Mouse (Mus musculus): Measurements from ENCODE around the gene Ccl4.

The Ccl4 gene

DNA sequence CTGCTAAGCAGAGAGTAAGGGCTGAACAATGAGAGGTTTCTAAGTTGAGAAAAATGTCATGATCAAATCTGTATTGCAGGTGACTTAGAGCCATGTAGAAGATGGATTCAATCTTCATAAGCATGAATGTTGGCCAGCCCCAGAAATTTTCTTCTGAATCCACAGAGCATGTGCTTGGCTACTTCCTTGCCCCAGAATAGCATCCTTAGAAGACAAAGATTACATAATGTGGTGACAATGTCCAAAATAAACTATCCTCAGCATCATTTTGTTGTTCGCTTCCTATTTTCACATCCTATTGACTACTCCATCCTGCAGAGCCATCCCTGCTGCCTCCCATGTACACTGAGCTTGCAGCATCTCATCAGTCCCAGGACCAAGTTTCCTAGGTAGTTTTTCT lies 13.3 kb downstream of the Ccl4 start:
- DNase-seq (ENCODE audit: low spot score), result no peak

GRCm38 (mm10) chr11:83689918-83690317 lies 27.5 kb downstream of the Ccl4 start:
- DNase-seq (ENCODE audit: low spot score), result no peak

- DNase-seq (ENCODE audit: low spot score), result no peak
Measured at GRCm38 (mm10) chr11:83692008-83692407, 29.6 kb downstream of the Ccl4 start.

DNA sequence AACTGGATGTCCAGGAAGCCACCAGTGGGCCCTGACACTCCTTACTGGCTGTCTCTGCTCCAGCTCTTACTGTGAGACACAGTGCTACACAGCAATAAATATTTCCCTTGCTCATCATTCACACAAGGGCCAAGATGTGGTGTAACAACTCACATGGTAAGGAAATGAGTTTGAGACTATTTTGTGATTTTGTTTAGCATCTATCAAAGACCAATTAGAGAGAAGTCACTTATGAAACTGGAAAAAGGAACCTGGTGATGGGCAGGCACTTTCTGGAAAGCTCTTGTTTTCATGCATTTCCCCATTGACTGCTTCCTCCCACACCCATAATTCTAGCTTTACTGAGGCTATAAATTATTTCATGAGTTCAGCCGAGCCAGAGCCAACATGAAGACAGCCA lies 41.3 kb downstream of the Ccl4 start, which contains the start of gene Wfdc17:
Wfdc17 (plus strand) TSS at position 287 of the 400 bp plus-strand sequence.
- DNase-seq (ENCODE audit: low spot score), result no peak

DNA sequence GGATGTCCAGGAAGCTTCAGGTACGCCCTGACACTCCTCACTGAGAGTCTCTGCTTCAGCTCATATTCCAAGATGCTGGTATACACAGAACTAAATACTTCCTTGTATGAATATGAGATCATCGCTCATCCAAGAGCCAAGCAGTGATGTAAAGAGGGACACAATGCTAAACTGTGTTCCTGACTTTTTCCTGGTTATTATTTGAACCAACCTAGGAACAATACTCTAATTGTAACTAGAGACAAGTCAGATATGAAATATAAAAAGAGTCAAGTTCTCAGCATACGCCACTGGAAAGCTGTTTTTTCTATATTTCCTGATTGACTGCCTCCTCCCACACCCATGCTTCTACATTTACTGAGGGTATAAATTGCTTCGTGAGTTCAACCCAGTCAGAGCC lies 46.3 kb downstream of the Ccl4 start, which contains the start of gene Wfdc18:
Wfdc18 (plus strand) TSS at position 301 of the 400 bp plus-strand sequence.
- DNase-seq (ENCODE audit: low spot score), result no peak

- peak; percentile 39 for DNase-seq (ENCODE audit: low spot score)
Measured at GRCm38 (mm10) chr11:83709683-83710082, 47.3 kb downstream of the Ccl4 start.

- DNase-seq (ENCODE audit: low spot score), result no peak
Measured at GRCm38 (mm10) chr11:83712671-83713070, 50.3 kb downstream of the Ccl4 start.

DNA sequence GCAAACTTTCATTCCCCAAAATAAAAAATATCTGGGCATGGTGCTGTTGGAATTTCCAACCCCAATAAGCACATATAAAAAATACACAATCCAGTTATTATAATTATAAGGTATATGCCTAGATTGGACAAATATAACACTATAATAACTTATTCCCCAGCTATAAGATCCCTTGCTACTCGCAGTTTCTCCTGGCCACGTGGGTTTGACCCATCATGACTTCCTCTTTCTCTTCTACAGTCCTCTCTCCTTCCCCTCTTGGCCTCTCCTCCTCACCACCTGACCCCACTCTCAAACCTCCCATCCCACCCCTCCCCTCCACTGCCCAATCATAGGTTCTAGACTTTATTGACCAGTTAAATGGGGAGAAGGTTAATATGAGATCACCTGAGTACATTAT lies 51.5 kb downstream of the Ccl4 start:
- DNase-seq (ENCODE audit: low spot score), result no peak
